Mouse (Mus musculus) spleen, adult 2 months (tissue): ENCODE results near the gene Ghitm.

Source experiments
- CTCF ChIP-seq: fragments of 200-500 bp; IDR thresholded peaks from 2 replicates; pipeline ENCODE4 v1.5.1; 2011; ENCODE audit warnings: mild to moderate bottlenecking, inconsistent platforms; ENCODE audit not compliant: insufficient read depth, insufficient read length, insufficient replicate concordance; ENCODE audit errors: extremely low read depth
- POLR2A ChIP-seq: fragments of 200-500 bp; IDR thresholded peaks from 2 replicates; pipeline ENCODE4 v1.6.1; 2011; ENCODE audit warnings: low read depth, low read length, inconsistent platforms

DNA sequence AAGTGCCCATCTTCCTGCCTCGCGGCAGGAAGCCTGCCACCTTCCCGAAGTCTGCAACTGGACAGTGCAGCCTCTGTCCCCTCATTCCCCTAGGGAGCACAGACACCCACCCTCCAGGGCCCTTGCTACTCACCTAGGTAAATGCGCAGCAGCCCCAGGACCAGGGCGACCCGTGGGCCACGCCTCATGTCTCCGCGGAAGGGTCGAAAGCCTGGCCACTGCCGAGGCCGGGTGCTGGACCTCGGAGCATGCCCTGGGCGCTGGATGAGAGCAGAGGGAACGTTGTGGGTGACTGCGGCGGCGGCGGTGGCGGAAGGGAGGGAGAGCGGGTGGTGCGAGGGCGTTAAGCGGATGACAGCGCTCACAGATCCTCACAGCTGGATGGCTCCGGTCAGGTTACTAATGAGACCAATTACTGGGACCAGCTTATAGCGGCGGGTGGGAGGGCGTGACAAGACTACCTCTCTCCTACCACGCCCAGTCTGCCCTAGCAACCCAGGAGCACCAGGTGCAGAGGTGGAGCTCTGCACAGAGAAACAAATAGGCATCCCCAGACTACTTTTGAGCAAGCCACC is 37.0 kb downstream of the Ghitm start, which contains the start of gene Cdhr1:
- TF ChIP-seq CTCF (no peak), POLR2A (no peak)
